Mouse (Mus musculus) CH12F3 (cell line): Measurements from ENCODE around the gene Ccdc172.

Experiments used
- in situ Hi-C: fragments of 300-500 bp; cut with MboI; formaldehyde crosslinking; loops from 2 replicates; pipeline ENCODE4 v1.14.3; 2020; ENCODE audit warnings: low sequenced_read_pairs

Ccdc172 gene

GRCm38 (mm10) chr19:58571566-58571965 lies 59.8 kb downstream of the Ccdc172 start:
- in situ Hi-C loops: no loop called here

GRCm38 (mm10) chr19:58572429-58573071 lies 60.8 kb downstream of the Ccdc172 start:
- in situ Hi-C loops: no loop called here

GRCm38 (mm10) chr19:58573072-58573438 lies 61.3 kb downstream of the Ccdc172 start:
- in situ Hi-C loops: no loop called here

- in situ Hi-C loops: no loop called here
These were observed 70.2 kb downstream of the Ccdc172 start for GRCm38 (mm10) chr19:58582018-58582417.

- in situ Hi-C loops: no loop called here
These were observed 71.2 kb downstream of the Ccdc172 start for GRCm38 (mm10) chr19:58582956-58583355.

- in situ Hi-C loops: no loop called here
These were observed 74.3 kb downstream of the Ccdc172 start for GRCm38 (mm10) chr19:58586046-58586445.

- in situ Hi-C loops: no loop called here
These were observed 78.6 kb downstream of the Ccdc172 start for GRCm38 (mm10) chr19:58590251-58590936.

- in situ Hi-C loops: no loop called here
These were observed 88.6 kb downstream of the Ccdc172 start for GRCm38 (mm10) chr19:58600381-58600780.
